Mouse (Mus musculus) lung, embryonic 16.5 days (tissue): ENCODE results near the gene Gpatch8. TPM values are rescaled to one million over a fixed set of nuclear protein-coding genes. Genes with fewer than 3 reads are reported as not detected.

ENCODE experiments used
- ATAC-seq: fragments of 200-750 bp; cut with Nextera tagmentation; 2 replicates; pipeline ENCODE4 v1.8.0; 2017; ENCODE audit warnings: low read depth, mild to moderate bottlenecking, moderate library complexity
- H3K27ac ChIP-seq: fragments of 300-500 bp; sonication (generic); 2 replicates; pipeline ENCODE4 v1.5.1; 2014; ENCODE audit warnings: mild to moderate bottlenecking, control low read depth, low read length
- H3K27me3 ChIP-seq: fragments of 300-500 bp; sonication (generic); 2 replicates; pipeline ENCODE4 v1.6.1; 2014; ENCODE audit warnings: low read depth, low read length, mixed read lengths; ENCODE audit not compliant: control insufficient read depth, insufficient read depth
- H3K36me3 ChIP-seq: fragments of 300-500 bp; sonication (generic); 2 replicates; pipeline ENCODE4 v1.6.1; 2014; ENCODE audit warnings: low read length; ENCODE audit not compliant: control insufficient read depth, insufficient read depth
- H3K4me1 ChIP-seq: fragments of 300-500 bp; sonication (generic); replicated peaks from 2 replicates; pipeline ENCODE4 v1.6.1; 2014; ENCODE audit warnings: low read length, mixed read lengths; ENCODE audit not compliant: control insufficient read depth, insufficient read depth
- H3K4me2 ChIP-seq: fragments of 300-500 bp; sonication (generic); 2 replicates; pipeline ENCODE4 v1.6.1; 2014; ENCODE audit warnings: low read depth, low read length, control low read depth
- H3K4me3 ChIP-seq: fragments of 300-500 bp; sonication (generic); 2 replicates; pipeline ENCODE4 v1.5.1; 2014; ENCODE audit warnings: mild to moderate bottlenecking, low read length, control low read depth
- H3K9ac ChIP-seq: fragments of 300-500 bp; sonication (generic); 2 replicates; pipeline ENCODE4 v1.6.1; 2014; ENCODE audit warnings: low read length, control low read depth
- H3K9me3 ChIP-seq: fragments of 300-500 bp; sonication (generic); 2 replicates; pipeline ENCODE4 v1.6.1; 2016; ENCODE audit warnings: low read length; ENCODE audit not compliant: control insufficient read depth
- WGBS: fragments of 180-500 bp; shearing (Covaris S2); extraction: QIAGEN DNeasy Blood & Tissue Kit; methylation state at CpG from one replicate; pipeline ENCODE4 v1.1.7; 2014; 5-methylcytosine and 5-hydroxymethylcytosine counted together
- polyA plus RNA-seq: library from polyadenylated mRNA; unstranded; fragments of >200 nt; fragmentation: Nextera tagmentation; extraction: Ambion mirVana; gene quantifications from 2 replicates; pipeline ENCODE4 v1.2.1, GENCODE M21; 2015

Gpatch8 gene
- polyA plus RNA-seq, 1 experiment from 2014 or later, result 47.1 TPM

- Histone ChIP-seq H3K9me3 (no peaks in the 10 kb centered on the region), H3K27ac (no peak overlapping the region), H3K36me3 (no peaks in the 10 kb centered on the region), H3K4me1 (peaks cover 14% of the 10 kb centered on the region), H3K9ac (no peak overlapping the region), H3K4me2 (no peak overlapping the region), H3K4me3 (no peak overlapping the region), H3K27me3 (no peaks in the 10 kb centered on the region)
- WGBS, result 89% methylated on average over 4 of the region's 4 CpGs
- ATAC-seq, result no peak
These were observed 30.4 kb upstream of the Gpatch8 start for GRCm38 (mm10) chr11:102586445-102587130.

- Histone ChIP-seq H3K4me2 (peak overlapping the region; percentile 24; the same call in 1 of the 2 replicates), H3K9me3 (no peaks in the 10 kb centered on the region), H3K36me3 (no peaks in the 10 kb centered on the region), H3K27me3 (no peaks in the 10 kb centered on the region), H3K4me3 (no peak overlapping the region), H3K27ac (peak overlapping the region; percentile 94), H3K4me1 (peaks cover 32% of the 10 kb centered on the region), H3K9ac (peak overlapping the region; percentile 40; the same call in 1 of the 2 replicates)
- 22% methylated on average over 5 of the region's 5 CpGs for WGBS
- ATAC-seq, result no peak
These were observed 26.5 kb upstream of the Gpatch8 start for GRCm38 (mm10) chr11:102582736-102583135.

GRCm38 (mm10) chr11:102582016-102582610, 25.9 kb upstream of the Gpatch8 start:
- ATAC-seq, result peak; percentile 69
- peak overlapping the region; percentile 40; the same call in 1 of the 2 replicates for H3K9ac ChIP-seq
- H3K4me2 ChIP-seq, result peak overlapping the region; percentile 24; the same call in 1 of the 2 replicates
- H3K36me3 ChIP-seq, result no peaks in the 10 kb centered on the region
- H3K4me1 ChIP-seq, result peaks cover 36% of the 10 kb centered on the region
- H3K27ac ChIP-seq, result peak overlapping the region; percentile 94
- no peaks in the 10 kb centered on the region for H3K9me3 ChIP-seq
- H3K27me3 ChIP-seq, result no peaks in the 10 kb centered on the region
- no peak overlapping the region for H3K4me3 ChIP-seq
- WGBS, result 12% methylated on average over 13 of the region's 13 CpGs

GRCm38 (mm10) chr11:102581281-102582015, 25.3 kb upstream of the Gpatch8 start:
- Histone ChIP-seq H3K27ac (peak overlapping the region; percentile 94), H3K4me2 (no peak overlapping the region)
- no peak for ATAC-seq

GRCm38 (mm10) chr11:102580034-102580330, 23.8 kb upstream of the Gpatch8 start:
- Histone ChIP-seq H3K36me3 (no peaks in the 10 kb centered on the region), H3K9me3 (no peaks in the 10 kb centered on the region), H3K4me1 (peaks cover 36% of the 10 kb centered on the region), H3K4me2 (peak overlapping the region; percentile 67), H3K27ac (peak overlapping the region; percentile 97), H3K9ac (peak overlapping the region; percentile 81), H3K27me3 (no peaks in the 10 kb centered on the region), H3K4me3 (peak overlapping the region; percentile 52)
- WGBS, result 47% methylated on average over 3 of the region's 3 CpGs
- no peak for ATAC-seq

More at GRCm38 (mm10) chr11:102581281-102582015, 25.3 kb upstream of the Gpatch8 start:
- H3K36me3 ChIP-seq, result no peaks in the 10 kb centered on the region
- H3K4me1 ChIP-seq, result peaks cover 36% of the 10 kb centered on the region
- H3K9ac ChIP-seq, result 0 out of 2 replicates have a peak overlapping the region, but pooled peaks have one; percentile 1
- WGBS, result 18% methylated on average over 11 of the region's 11 CpGs
- H3K4me3 ChIP-seq, result no peak overlapping the region
- H3K27me3 ChIP-seq, result no peaks in the 10 kb centered on the region
- no peaks in the 10 kb centered on the region for H3K9me3 ChIP-seq

GRCm38 (mm10) chr11:102579165-102580033, 23.2 kb upstream of the Gpatch8 start, which contains the start of gene Gm11627:
Gm11627 (minus strand) TSS chr11:102579461.
- Histone ChIP-seq H3K4me1 (peaks cover 36% of the 10 kb centered on the region), H3K4me3 (peak within 1 kb of the TSS; percentile 52)

GRCm38 (mm10) chr11:102578341-102579118, 22.3 kb upstream of the Gpatch8 start:
- ATAC-seq, result peak; percentile 73
- 5% methylated on average over 27 of the region's 27 CpGs for WGBS
- H3K27ac ChIP-seq, result peak overlapping the region; percentile 97
- peak overlapping the region; percentile 81 for H3K9ac ChIP-seq
- peaks cover 36% of the 10 kb centered on the region for H3K4me1 ChIP-seq
- no peaks in the 10 kb centered on the region for H3K36me3 ChIP-seq
- H3K4me2 ChIP-seq, result peak overlapping the region; percentile 67
- peak overlapping the region; percentile 52 for H3K4me3 ChIP-seq
- H3K9me3 ChIP-seq, result no peaks in the 10 kb centered on the region
- no peaks in the 10 kb centered on the region for H3K27me3 ChIP-seq

More at GRCm38 (mm10) chr11:102579165-102580033, 23.2 kb upstream of the Gpatch8 start, which contains the start of gene Gm11627:
- peak within 1 kb of the TSS; percentile 81 for H3K9ac ChIP-seq
- no peaks in the 10 kb centered on the region for H3K36me3 ChIP-seq
- H3K4me2 ChIP-seq, result peak within 1 kb of the TSS; percentile 67
- no peaks in the 10 kb centered on the region for H3K27me3 ChIP-seq
- ATAC-seq, result peak; percentile 79
- H3K9me3 ChIP-seq, result no peaks in the 10 kb centered on the region
- peak within 1 kb of the TSS; percentile 97 for H3K27ac ChIP-seq
- 11% methylated on average over 22 of the region's 23 CpGs for WGBS

GRCm38 (mm10) chr11:102576050-102576754, 20.0 kb upstream of the Gpatch8 start:
- Histone ChIP-seq H3K4me1 (peaks cover 20% of the 10 kb centered on the region), H3K4me3 (no peak overlapping the region), H3K27ac (no peak overlapping the region), H3K9me3 (no peaks in the 10 kb centered on the region), H3K4me2 (no peak overlapping the region), H3K27me3 (no peaks in the 10 kb centered on the region), H3K9ac (no peak overlapping the region), H3K36me3 (no peaks in the 10 kb centered on the region)
- no peak for ATAC-seq
- WGBS, result 38% methylated on average over 13 of the region's 13 CpGs
